Mouse (Mus musculus) midbrain, postnatal 0 days (tissue): ENCODE data around the gene Mad2l1bp. TPM values are rescaled to one million over a fixed set of nuclear protein-coding genes. Genes with fewer than 3 reads are reported as not detected.
A peak's percentile ranks its signal among the peaks of the same experiment; 100 is the strongest.

ENCODE experiments used
- ATAC-seq: fragments of 200-750 bp; cut with Nextera tagmentation; 2 replicates; pipeline ENCODE4 v1.8.0; 2017; ENCODE audit warnings: moderate number of reproducible peaks, mild to moderate bottlenecking, moderate TSS enrichment, moderate library complexity; ENCODE audit not compliant: low FRiP score
- DNase-seq: peaks from one replicate; pipeline ENCODE4 v3.0.0-alpha.2; 2015; ENCODE audit warnings: low spot score
- H3K27ac ChIP-seq: fragments of 300-500 bp; sonication (generic); 2 replicates; pipeline ENCODE4 v1.5.1; 2014; ENCODE audit warnings: low read depth, mild to moderate bottlenecking, low read length, mixed read lengths
- H3K27me3 ChIP-seq: fragments of 300-500 bp; sonication (generic); 2 replicates; pipeline ENCODE4 v1.6.1; 2014; ENCODE audit warnings: low read length, control low read depth, mixed read lengths; ENCODE audit not compliant: insufficient read depth
- H3K36me3 ChIP-seq: fragments of 300-500 bp; sonication (generic); 2 replicates; pipeline ENCODE4 v1.6.1; 2014; ENCODE audit warnings: low read length, control low read depth, mixed read lengths; ENCODE audit not compliant: insufficient read depth
- H3K4me1 ChIP-seq: fragments of 300-500 bp; sonication (generic); 2 replicates; pipeline ENCODE4 v1.6.1; 2014; ENCODE audit warnings: mild to moderate bottlenecking, control low read depth, antibody characterized with exemption, low read length, mixed read lengths; ENCODE audit not compliant: insufficient read depth
- H3K4me2 ChIP-seq: fragments of 300-500 bp; sonication (generic); 2 replicates; pipeline ENCODE4 v1.6.1; 2014; ENCODE audit warnings: low read depth, mild to moderate bottlenecking, low read length, mixed read lengths; ENCODE audit not compliant: poor library complexity, severe bottlenecking
- H3K4me3 ChIP-seq: fragments of 300-500 bp; sonication (generic); 2 replicates; pipeline ENCODE4 v1.5.1; 2014; ENCODE audit warnings: low read depth, mild to moderate bottlenecking, low read length, moderate library complexity
- H3K9ac ChIP-seq: fragments of 300-500 bp; sonication (generic); replicated peaks from 2 replicates; pipeline ENCODE4 v1.6.1; 2014; ENCODE audit warnings: mild to moderate bottlenecking, low read length, moderate library complexity, mixed read lengths; ENCODE audit not compliant: poor library complexity, severe bottlenecking
- H3K9me3 ChIP-seq: fragments of 300-500 bp; sonication (generic); 2 replicates; pipeline ENCODE4 v1.6.1; 2016; ENCODE audit warnings: low read length, control low read depth
- CTCF ChIP-seq: IDR thresholded peaks from 2 replicates; pipeline ENCODE4 v1.5.1; 2016; ENCODE audit warnings: antibody characterized with exemption, mild to moderate bottlenecking
- WGBS: fragments of 180-500 bp; shearing (Covaris S2); extraction: QIAGEN DNeasy Blood & Tissue Kit; methylation state at CpG from one replicate; pipeline ENCODE4 v1.1.7; 2014; 5-methylcytosine and 5-hydroxymethylcytosine counted together
- polyA plus RNA-seq: library from polyadenylated mRNA; unstranded; fragments of >200 nt; fragmentation: Nextera tagmentation; extraction: Ambion mirVana; gene quantifications from 2 replicates; pipeline ENCODE4 v1.2.1, GENCODE M21; 2015
- total RNA-seq: library from RNA; depleted of rRNA; stranded (reverse); fragments of >200 nt; gene quantifications from 2 replicates; pipeline ENCODE4 v1.2.3, GENCODE M21; 2014; rRNA removed

The Mad2l1bp gene
- total and polyA plus RNA-seq, 2 experiments from 2014 or later: 13.3 to 18.2 TPM

DNA sequence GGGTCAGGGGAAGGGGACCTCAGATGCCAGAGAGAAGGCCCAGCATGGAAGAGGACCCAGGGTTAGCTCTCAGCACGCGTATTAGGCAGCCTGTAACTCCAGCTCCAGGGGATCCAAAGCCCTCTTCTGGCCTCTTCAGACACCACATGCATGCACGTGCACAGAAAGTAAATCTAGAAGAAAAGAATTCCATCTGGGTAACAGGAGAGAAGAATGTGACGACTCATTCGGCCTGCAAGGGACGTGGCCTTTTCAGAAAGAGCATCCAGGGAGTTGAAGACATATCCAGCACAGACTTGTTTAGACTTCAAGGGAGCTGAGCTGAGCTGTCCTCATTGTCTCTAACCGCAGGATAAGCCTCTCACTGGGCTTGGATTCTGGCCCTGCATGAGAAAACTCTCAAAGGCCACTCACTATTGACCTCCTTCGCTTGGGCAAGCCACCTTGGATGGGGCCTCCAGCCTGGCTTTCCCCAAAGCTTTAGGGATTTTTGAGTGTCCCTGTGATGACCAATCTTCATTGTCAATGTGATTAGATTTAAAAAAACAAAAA is 50.7 kb downstream of the Mad2l1bp start:
- no peaks in the 10 kb centered on the region for H3K27me3 ChIP-seq
- H3K27ac ChIP-seq: no peak overlapping the region
- no peak overlapping the region for H3K4me2 ChIP-seq
- TF ChIP-seq CTCF: peak; percentile 19; the same call in 1 of the 2 replicates
- ATAC-seq (no peak), DNase-seq (no peak)
- no peak overlapping the region for H3K4me3 ChIP-seq
- no peaks in the 10 kb centered on the region for H3K36me3 ChIP-seq
- no peaks in the 10 kb centered on the region for H3K9me3 ChIP-seq
- no peak overlapping the region for H3K9ac ChIP-seq
- no peaks in the 10 kb centered on the region for H3K4me1 ChIP-seq
- 31% methylated on average over 8 of the region's 8 CpGs for WGBS

DNA sequence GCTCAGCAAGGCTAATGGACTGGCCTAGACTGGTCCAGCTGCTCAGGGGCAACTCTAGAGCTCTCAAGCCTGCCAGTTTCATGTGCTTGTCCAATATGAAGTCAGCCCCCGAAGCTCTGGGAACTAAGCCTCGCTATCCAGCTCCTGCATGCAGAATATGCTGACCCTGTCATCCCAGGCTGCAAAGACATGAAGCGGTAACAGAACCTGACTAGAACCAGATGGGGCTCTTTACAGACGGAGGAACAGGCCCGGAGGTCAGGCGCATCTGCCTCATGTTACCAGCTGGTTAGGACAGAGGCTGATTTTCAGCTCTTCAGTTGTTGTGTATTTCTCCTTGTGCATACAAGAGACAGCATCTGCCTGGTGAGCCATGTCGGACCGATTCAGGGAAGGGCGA is 51.4 kb downstream of the Mad2l1bp start:
- Histone ChIP-seq H3K36me3 (no peaks in the 10 kb centered on the region), H3K9me3 (no peaks in the 10 kb centered on the region), H3K4me2 (no peak overlapping the region), H3K4me1 (no peaks in the 10 kb centered on the region), H3K27me3 (no peaks in the 10 kb centered on the region), H3K4me3 (no peak overlapping the region), H3K9ac (no peak overlapping the region), H3K27ac (no peak overlapping the region)
- no peak for TF ChIP-seq CTCF
- 85% methylated on average over 9 of the region's 9 CpGs for WGBS
- DNase-seq (no peak), ATAC-seq (no peak)

DNA sequence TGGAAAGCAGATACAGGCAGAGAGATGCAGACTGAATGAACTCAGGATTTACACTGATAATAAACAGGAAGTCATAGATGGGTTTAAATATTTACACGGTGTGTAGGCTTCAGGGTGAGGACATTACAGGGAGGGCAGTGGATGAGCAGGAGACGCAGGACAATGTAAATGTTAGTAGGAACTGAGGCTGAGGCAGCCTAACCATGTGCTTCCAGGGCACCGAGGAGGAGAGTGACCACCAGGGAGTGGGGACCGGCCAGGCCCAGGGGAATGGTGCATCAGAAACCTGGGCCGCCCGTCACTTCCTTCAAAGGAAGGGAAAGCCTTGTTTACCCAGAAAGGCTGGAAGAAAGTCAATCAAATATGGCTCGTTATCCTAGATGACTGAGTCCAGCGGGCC is 54.8 kb downstream of the Mad2l1bp start:
- no peak for ATAC-seq
- WGBS: 74% methylated on average over 8 of the region's 8 CpGs
- no peak for TF ChIP-seq CTCF
- DNase-seq: no peak
- Histone ChIP-seq H3K27ac (no peak overlapping the region), H3K9me3 (no peaks in the 10 kb centered on the region), H3K36me3 (no peaks in the 10 kb centered on the region), H3K4me2 (no peak overlapping the region), H3K9ac (no peak overlapping the region), H3K27me3 (no peaks in the 10 kb centered on the region), H3K4me1 (no peaks in the 10 kb centered on the region), H3K4me3 (no peak overlapping the region)

Other genes with a start within 250 kb of the Mad2l1bp start
- gene Vegfa, start 121.2 kb downstream of the Mad2l1bp start, total RNA-seq: 78.6 and 105 TPM in 2 replicates
- gene Vegfa, start 121.2 kb downstream of the Mad2l1bp start, polyA plus RNA-seq: 2.3 and 3.0 TPM in 2 replicates
- 63.7 and 84.4 TPM in 2 replicates for gene Mrps18a, start 42.6 kb downstream of the Mad2l1bp start, total RNA-seq
- gene Mrps18a, start 42.6 kb downstream of the Mad2l1bp start, polyA plus RNA-seq: 173 and 175 TPM in 2 replicates
- gene Rsph9, start 9.3 kb downstream of the Mad2l1bp start, total RNA-seq: 55.6 and 68.4 TPM in 2 replicates
- 103 and 104 TPM in 2 replicates for gene Rsph9, start 9.3 kb downstream of the Mad2l1bp start, polyA plus RNA-seq
- 72.3 and 82.2 TPM in 2 replicates for gene Gtpbp2, start 7.5 kb upstream of the Mad2l1bp start, total RNA-seq
- gene Gtpbp2, start 7.5 kb upstream of the Mad2l1bp start, polyA plus RNA-seq: 25.9 TPM in 2 replicates
- gene Polh, start 49.1 kb upstream of the Mad2l1bp start, total RNA-seq: 7.9 and 9.6 TPM in 2 replicates
- gene Polh, start 49.1 kb upstream of the Mad2l1bp start, polyA plus RNA-seq: 4.2 and 4.5 TPM in 2 replicates
- 50.5 and 56.7 TPM in 2 replicates for gene Xpo5, start 49.2 kb upstream of the Mad2l1bp start, total RNA-seq
- gene Xpo5, start 49.2 kb upstream of the Mad2l1bp start, polyA plus RNA-seq: 23.6 and 24.0 TPM in 2 replicates
- gene Polr1c, start 94.5 kb upstream of the Mad2l1bp start, total RNA-seq: 54.1 and 54.7 TPM in 2 replicates
- 55.5 and 59.2 TPM in 2 replicates for gene Polr1c, start 94.5 kb upstream of the Mad2l1bp start, polyA plus RNA-seq
- 18.9 and 24.8 TPM in 2 replicates for gene Yipf3, start 94.5 kb upstream of the Mad2l1bp start, total RNA-seq
- 70.6 and 77.4 TPM in 2 replicates for gene Yipf3, start 94.5 kb upstream of the Mad2l1bp start, polyA plus RNA-seq
- 43.1 and 61.3 TPM in 2 replicates for gene Lrrc73, start 100.0 kb upstream of the Mad2l1bp start, total RNA-seq
- gene Lrrc73, start 100.0 kb upstream of the Mad2l1bp start, polyA plus RNA-seq: 32.8 and 33.0 TPM in 2 replicates
- gene Tjap1, start 129.5 kb upstream of the Mad2l1bp start, total RNA-seq: 22.0 and 31.7 TPM in 2 replicates
- gene Tjap1, start 129.5 kb upstream of the Mad2l1bp start, polyA plus RNA-seq: 18.6 and 19.5 TPM in 2 replicates
- 60.1 and 66.8 TPM in 2 replicates for gene Dlk2, start 143.9 kb upstream of the Mad2l1bp start, total RNA-seq
- 22.9 and 28.0 TPM in 2 replicates for gene Dlk2, start 143.9 kb upstream of the Mad2l1bp start, polyA plus RNA-seq
- gene Abcc10, start 174.8 kb upstream of the Mad2l1bp start, total RNA-seq: 9.1 and 12.2 TPM in 2 replicates
- gene Abcc10, start 174.8 kb upstream of the Mad2l1bp start, polyA plus RNA-seq: 8.4 and 9.3 TPM in 2 replicates
- 33.7 and 35.2 TPM in 2 replicates for gene Zfp318, start 230.2 kb upstream of the Mad2l1bp start, total RNA-seq
- 21.8 and 25.0 TPM in 2 replicates for gene Zfp318, start 230.2 kb upstream of the Mad2l1bp start, polyA plus RNA-seq